Mouse (Mus musculus) colon, adult 2 months (tissue): Measurements from ENCODE around the gene Olfr32. TPM values are rescaled to one million over a fixed set of nuclear protein-coding genes. Genes with fewer than 3 reads are reported as not detected.

Experiments
- polyA plus RNA-seq: library from polyadenylated mRNA; depleted of rRNA; stranded (reverse); fragments of >200 nt; gene quantifications from 2 replicates; pipeline ENCODE4 v1.2.3, GENCODE M21; 2012; rRNA removed

The Olfr32 gene
- polyA plus RNA-seq = not detected in 2 replicates

DNA sequence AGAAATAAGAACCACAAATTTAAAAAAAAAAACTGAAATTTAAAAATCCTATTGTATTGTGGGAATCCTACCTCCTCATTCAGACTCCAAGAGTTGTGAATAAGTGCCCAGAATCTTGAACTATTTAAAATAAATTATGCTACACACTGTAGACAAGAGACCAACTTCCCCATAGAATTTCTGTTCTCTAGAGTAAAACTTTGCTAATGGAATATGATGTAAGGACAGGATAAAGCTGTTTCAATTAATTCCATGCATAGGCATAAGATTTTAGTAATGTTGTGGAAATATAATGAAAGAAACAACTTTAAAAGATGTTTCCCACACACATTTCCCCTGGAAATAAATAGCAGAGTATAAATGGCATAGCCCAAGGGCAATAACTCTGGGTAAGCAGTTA is at the start of gene Olfr32:
Gene Olfr32 (minus strand): TSS at position 101 of the 400 bp plus-strand sequence.

DNA sequence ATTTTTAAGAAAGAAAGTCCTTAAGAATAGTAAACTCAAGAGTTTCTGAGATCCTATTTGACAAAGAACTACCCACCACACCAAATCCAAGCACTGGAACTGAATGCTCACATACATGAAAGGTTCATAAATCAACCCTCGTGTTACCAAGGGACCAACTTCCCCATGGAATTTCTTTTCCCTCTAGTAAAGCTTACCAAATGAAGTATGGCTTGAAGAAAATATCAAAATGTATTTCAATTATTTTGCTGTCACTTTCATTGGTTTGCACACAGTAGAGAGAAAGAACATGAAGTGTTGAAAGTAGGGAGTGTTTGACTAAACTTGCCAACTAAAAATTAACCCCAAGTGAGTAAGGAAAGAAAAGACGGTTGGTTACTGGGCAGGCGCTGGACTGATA is 10.9 kb upstream of the Olfr32 start, which contains the start of gene Olfr1270:
Gene Olfr1270 (minus strand): TSS at position 101 of the 400 bp plus-strand sequence.

DNA sequence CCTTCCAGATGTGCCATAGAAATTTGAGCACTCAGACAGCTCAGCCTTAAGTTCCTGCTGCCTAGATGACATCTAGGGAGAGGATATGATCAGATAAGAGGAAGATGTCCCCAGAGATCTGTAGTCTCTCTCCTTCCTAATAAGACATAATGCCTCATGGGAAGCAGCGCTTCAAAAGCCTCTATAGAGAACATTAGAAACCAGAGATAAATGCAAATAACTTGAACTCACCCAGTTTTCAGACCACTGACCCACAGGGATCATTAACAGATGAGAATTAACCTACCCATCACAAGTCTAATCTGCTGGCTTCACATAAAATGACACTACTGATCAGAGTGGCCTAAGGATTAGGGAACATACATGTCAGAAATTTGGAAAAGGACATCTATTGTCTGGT is 20.8 kb downstream of the Olfr32 start, which contains the start of gene Olfr1269:
Gene Olfr1269 (minus strand): TSS at position 101 of the 400 bp plus-strand sequence.

Other genes with a start within 250 kb of the Olfr32 start
- gene Olfr1258, start 215.0 kb downstream of the Olfr32 start, polyA plus RNA-seq = not detected in 2 replicates
- gene Olfr1259, start 193.6 kb downstream of the Olfr32 start, polyA plus RNA-seq = not detected in 2 replicates
- gene Olfr1260, start 168.0 kb downstream of the Olfr32 start, polyA plus RNA-seq = not detected in 2 replicates
- not detected in 2 replicates for gene Olfr1261, start 151.1 kb downstream of the Olfr32 start, polyA plus RNA-seq
- not detected in 2 replicates for gene Olfr1262, start 142.2 kb downstream of the Olfr32 start, polyA plus RNA-seq
- not detected in 2 replicates for gene Olfr1263, start 130.2 kb downstream of the Olfr32 start, polyA plus RNA-seq
- gene Olfr1264, start 116.7 kb downstream of the Olfr32 start, polyA plus RNA-seq = not detected in 2 replicates
- not detected in 2 replicates for gene Olfr1265, start 107.0 kb downstream of the Olfr32 start, polyA plus RNA-seq
- gene Olfr140, start 78.7 kb downstream of the Olfr32 start, polyA plus RNA-seq = not detected in 2 replicates
- not detected in 2 replicates for gene Olfr1269, start 20.9 kb downstream of the Olfr32 start, polyA plus RNA-seq
- gene Olfr1270, start 10.8 kb upstream of the Olfr32 start, polyA plus RNA-seq = not detected in 2 replicates
- gene Olfr1506, start 82.2 kb upstream of the Olfr32 start, polyA plus RNA-seq = not detected in 2 replicates
- gene Olfr142, start 115.3 kb upstream of the Olfr32 start, polyA plus RNA-seq = not detected in 2 replicates
- not detected in 2 replicates for gene Olfr1271, start 128.7 kb upstream of the Olfr32 start, polyA plus RNA-seq
- not detected in 2 replicates for gene Olfr1272, start 150.5 kb upstream of the Olfr32 start, polyA plus RNA-seq
- gene Gm13769, start 179.9 kb upstream of the Olfr32 start, polyA plus RNA-seq = not detected in 2 replicates